Mouse (Mus musculus): ENCODE results near the gene Phykpl. TPM values are rescaled to one million over a fixed set of nuclear protein-coding genes. Genes with fewer than 3 reads are reported as not detected.
A peak's percentile ranks its signal among the peaks of the same experiment; 100 is the strongest.
"Not testable (repeated sequence)": the region's sequence is repeated elsewhere in the genome, so short reads cannot be mapped to it uniquely, and the experiment has no call there.

Gene Phykpl
- polyA plus RNA-seq, 1 experiment from 2014 or later, result 18.1 TPM

DNA sequence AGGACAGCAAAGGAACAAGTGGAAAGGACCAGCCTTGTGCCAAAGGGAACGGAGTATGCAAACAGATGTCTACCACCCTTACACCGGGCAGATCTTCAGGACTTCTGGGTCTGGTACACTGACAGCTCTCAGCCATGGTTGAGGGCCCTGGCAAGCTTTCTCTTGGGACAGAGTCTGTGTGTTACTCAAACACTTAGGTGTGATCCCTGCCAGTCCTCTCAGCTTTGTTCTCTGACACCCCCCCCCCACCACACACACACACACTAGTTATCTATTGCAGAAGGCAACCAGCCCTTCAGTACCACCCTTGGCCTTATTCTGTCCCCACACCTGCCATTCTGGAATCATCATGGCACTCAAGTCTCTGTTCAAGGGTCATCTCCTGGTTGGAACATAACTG lies 37.2 kb downstream of the Phykpl start:
- peaks cover 46% of the 10 kb centered on the region for H3K36me3 ChIP-seq

GRCm38 (mm10) chr11:51622971-51623491 lies 38.5 kb downstream of the Phykpl start:
- Histone ChIP-seq H3K4me2 (no peak overlapping the region), H3K4me1 (peaks cover 16% of the 10 kb centered on the region), H3K36me3 (peaks cover 59% of the 10 kb centered on the region), H3K9me3 (no peaks in the 10 kb centered on the region), H3K27ac (no peak overlapping the region), H3K4me3 (no peak overlapping the region), H3K9ac (no peak overlapping the region), H3K27me3 (no peaks in the 10 kb centered on the region)
- no peak for ATAC-seq (ENCODE audit: borderline replicate concordance, extremely low read depth, low FRiP score, low TSS enrichment)
- WGBS, result 80% methylated on average over 7 of the region's 7 CpGs

More for the DNA sequence above, 37.2 kb downstream of the Phykpl start:
- H3K9ac ChIP-seq, result no peak overlapping the region
- no peaks in the 10 kb centered on the region for H3K27me3 ChIP-seq
- peaks cover 19% of the 10 kb centered on the region for H3K4me1 ChIP-seq
- no peak overlapping the region for H3K4me3 ChIP-seq
- no peak overlapping the region for H3K27ac ChIP-seq
- no peak overlapping the region for H3K4me2 ChIP-seq
- H3K9me3 ChIP-seq, result no peaks in the 10 kb centered on the region
- WGBS, result 94% methylated on average over 2 of the region's 2 CpGs
- no peak for ATAC-seq (ENCODE audit: borderline replicate concordance, extremely low read depth, low FRiP score, low TSS enrichment)

- H3K9ac ChIP-seq, result no peak overlapping the region
- no peak for ATAC-seq (ENCODE audit: borderline replicate concordance, extremely low read depth, low FRiP score, low TSS enrichment)
- H3K27ac ChIP-seq, result no peak overlapping the region
- H3K36me3 ChIP-seq, result peaks cover 60% of the 10 kb centered on the region
- H3K9me3 ChIP-seq, result no peaks in the 10 kb centered on the region
- H3K4me2 ChIP-seq, result no peak overlapping the region
- 77% methylated on average over 5 of the region's 5 CpGs for WGBS
- H3K4me3 ChIP-seq, result no peak overlapping the region
- peaks cover 10% of the 10 kb centered on the region for H3K4me1 ChIP-seq
- H3K27me3 ChIP-seq, result no peaks in the 10 kb centered on the region
These were observed 40.7 kb downstream of the Phykpl start for GRCm38 (mm10) chr11:51625187-51625820.

GRCm38 (mm10) chr11:51627425-51627824 lies 42.9 kb downstream of the Phykpl start:
- H3K9ac ChIP-seq, result no peak overlapping the region
- H3K4me2 ChIP-seq, result no peak overlapping the region
- H3K4me1 ChIP-seq, result peaks cover 2% of the 10 kb centered on the region; the same call in 1 of the 2 replicates
- 91% methylated on average over 9 of the region's 9 CpGs for WGBS
- H3K27me3 ChIP-seq, result no peaks in the 10 kb centered on the region
- H3K4me3 ChIP-seq, result no peak overlapping the region
- no peaks in the 10 kb centered on the region for H3K9me3 ChIP-seq
- peaks cover 54% of the 10 kb centered on the region for H3K36me3 ChIP-seq
- ATAC-seq (ENCODE audit: borderline replicate concordance, extremely low read depth, low FRiP score, low TSS enrichment), result no peak
- no peak overlapping the region for H3K27ac ChIP-seq

DNA sequence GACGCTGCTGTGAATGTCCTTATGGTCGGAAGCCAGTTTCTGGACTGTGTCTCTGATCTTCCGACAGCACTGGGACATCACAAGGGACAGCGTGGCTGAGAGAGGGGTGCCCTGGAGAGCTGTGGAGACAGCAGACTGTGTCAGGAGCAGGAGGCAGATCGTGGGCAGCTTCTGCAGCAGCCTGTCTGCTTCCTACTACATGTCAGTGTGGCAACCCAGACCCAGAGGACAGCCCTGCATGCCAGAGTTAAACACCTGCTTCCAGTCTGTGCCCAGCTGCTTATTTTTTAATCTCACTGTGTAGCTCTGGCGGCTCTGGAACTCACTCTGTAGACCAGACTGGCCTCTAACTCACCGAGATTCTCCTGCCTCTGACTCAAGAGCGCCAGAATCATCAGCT lies 43.4 kb downstream of the Phykpl start:
- H3K4me2 ChIP-seq, result no peak overlapping the region
- H3K9me3 ChIP-seq, result no peaks in the 10 kb centered on the region
- H3K36me3 ChIP-seq, result peaks cover 49% of the 10 kb centered on the region
- H3K4me3 ChIP-seq, result no peak overlapping the region
- H3K4me1 ChIP-seq, result peaks cover 5% of the 10 kb centered on the region; the same call in 1 of the 2 replicates
- H3K9ac ChIP-seq, result no peak overlapping the region
- WGBS, result 81% methylated on average over 8 of the region's 8 CpGs
- no peak for ATAC-seq (ENCODE audit: borderline replicate concordance, extremely low read depth, low FRiP score, low TSS enrichment)
- H3K27ac ChIP-seq, result no peak overlapping the region
- no peaks in the 10 kb centered on the region for H3K27me3 ChIP-seq

- 80% methylated on average over 15 of the region's 15 CpGs for WGBS
- H3K9ac ChIP-seq, result no peak overlapping the region
- H3K4me2 ChIP-seq, result no peak overlapping the region
- H3K4me1 ChIP-seq, result peaks cover 6% of the 10 kb centered on the region; the same call in 1 of the 2 replicates
- no peak overlapping the region for H3K4me3 ChIP-seq
- no peak overlapping the region for H3K27ac ChIP-seq
- H3K27me3 ChIP-seq, result no peaks in the 10 kb centered on the region
- H3K36me3 ChIP-seq, result peaks cover 31% of the 10 kb centered on the region
- ATAC-seq (ENCODE audit: borderline replicate concordance, extremely low read depth, low FRiP score, low TSS enrichment), result no peak
- H3K9me3 ChIP-seq, result no peaks in the 10 kb centered on the region
These were observed 45.2 kb downstream of the Phykpl start for GRCm38 (mm10) chr11:51629651-51630314.

GRCm38 (mm10) chr11:51632130-51632753 lies 47.7 kb downstream of the Phykpl start:
- no peak for ATAC-seq (ENCODE audit: borderline replicate concordance, extremely low read depth, low FRiP score, low TSS enrichment)
- WGBS, result 73% methylated on average over 6 of the region's 6 CpGs
- Histone ChIP-seq H3K4me3 (no peak overlapping the region), H3K9me3 (no peaks in the 10 kb centered on the region), H3K27me3 (no peaks in the 10 kb centered on the region), H3K9ac (no peak overlapping the region), H3K27ac (no peak overlapping the region), H3K36me3 (peaks cover 10% of the 10 kb centered on the region), H3K4me2 (no peak overlapping the region), H3K4me1 (peaks cover 22% of the 10 kb centered on the region)

- H3K9ac ChIP-seq, result not testable (repeated sequence)
These were observed 48.6 kb downstream of the Phykpl start for GRCm38 (mm10) chr11:51633200-51633599.

DNA sequence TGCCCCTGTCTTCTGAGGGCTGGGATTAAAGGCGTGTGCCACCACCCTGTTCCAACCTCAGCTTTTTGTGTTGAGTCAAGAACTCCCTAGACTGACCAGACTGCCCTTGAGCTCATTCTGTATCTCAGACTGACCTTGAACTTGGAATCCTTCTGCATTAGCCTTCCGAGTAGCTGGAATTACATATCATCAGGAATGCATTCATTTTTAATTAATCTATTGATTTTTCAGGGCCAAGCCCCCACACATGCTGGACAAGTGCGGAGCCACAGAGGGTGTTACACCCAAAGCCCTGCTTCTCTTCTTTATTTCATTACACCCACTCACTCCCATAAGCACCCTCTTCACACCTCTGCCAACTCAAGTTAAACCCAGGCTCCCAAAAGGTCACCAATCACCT lies 49.2 kb downstream of the Phykpl start:
- Histone ChIP-seq H3K4me2 (no peak overlapping the region), H3K4me3 (no peak overlapping the region), H3K36me3 (no peaks in the 10 kb centered on the region), H3K9ac (no peak overlapping the region), H3K27ac (no peak overlapping the region), H3K4me1 (peaks cover 28% of the 10 kb centered on the region), H3K9me3 (no peaks in the 10 kb centered on the region), H3K27me3 (no peaks in the 10 kb centered on the region)
- WGBS, result 86% methylated on average over 3 of the region's 3 CpGs
- ATAC-seq (ENCODE audit: borderline replicate concordance, extremely low read depth, low FRiP score, low TSS enrichment), result no peak

More at GRCm38 (mm10) chr11:51633200-51633599, 48.6 kb downstream of the Phykpl start:
- ATAC-seq (ENCODE audit: borderline replicate concordance, extremely low read depth, low FRiP score, low TSS enrichment); H3K36me3 ChIP-seq; H3K27me3 ChIP-seq; H3K4me2 ChIP-seq; H3K27ac ChIP-seq; H3K9me3 ChIP-seq; H3K4me3 ChIP-seq: not testable (repeated sequence)
- peaks cover 28% of the 10 kb centered on the region for H3K4me1 ChIP-seq
- WGBS, result 88% methylated on average over 7 of the region's 7 CpGs

DNA sequence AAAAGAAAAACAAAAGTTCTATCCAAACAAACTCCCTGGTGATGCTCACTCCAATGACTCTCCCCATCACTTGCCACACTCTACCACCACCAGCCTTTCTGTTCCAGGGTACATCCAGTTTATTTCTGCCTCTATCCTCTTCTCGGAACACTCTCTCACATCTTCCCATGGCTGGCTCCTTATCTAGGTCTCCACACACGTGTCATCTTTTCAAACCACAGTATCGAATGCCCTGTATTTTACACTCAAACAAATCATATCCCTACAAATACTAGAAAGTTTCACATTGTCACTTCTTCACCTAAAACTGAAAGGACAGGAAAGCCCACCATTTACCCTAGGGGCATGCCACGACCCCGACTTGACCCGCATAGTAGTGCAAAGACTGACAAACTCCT lies 50.6 kb downstream of the Phykpl start:
- H3K27ac ChIP-seq, result peak overlapping the region; percentile 88
- H3K9ac ChIP-seq, result peak overlapping the region; percentile 73
- no peaks in the 10 kb centered on the region for H3K36me3 ChIP-seq
- no peaks in the 10 kb centered on the region for H3K27me3 ChIP-seq
- H3K4me1 ChIP-seq, result peaks cover 28% of the 10 kb centered on the region
- H3K4me2 ChIP-seq, result peak overlapping the region; percentile 89
- 10% methylated on average over 6 of the region's 6 CpGs for WGBS
- no peaks in the 10 kb centered on the region for H3K9me3 ChIP-seq
- ATAC-seq (ENCODE audit: borderline replicate concordance, extremely low read depth, low FRiP score, low TSS enrichment), result no peak
- H3K4me3 ChIP-seq, result peak overlapping the region; percentile 73

DNA sequence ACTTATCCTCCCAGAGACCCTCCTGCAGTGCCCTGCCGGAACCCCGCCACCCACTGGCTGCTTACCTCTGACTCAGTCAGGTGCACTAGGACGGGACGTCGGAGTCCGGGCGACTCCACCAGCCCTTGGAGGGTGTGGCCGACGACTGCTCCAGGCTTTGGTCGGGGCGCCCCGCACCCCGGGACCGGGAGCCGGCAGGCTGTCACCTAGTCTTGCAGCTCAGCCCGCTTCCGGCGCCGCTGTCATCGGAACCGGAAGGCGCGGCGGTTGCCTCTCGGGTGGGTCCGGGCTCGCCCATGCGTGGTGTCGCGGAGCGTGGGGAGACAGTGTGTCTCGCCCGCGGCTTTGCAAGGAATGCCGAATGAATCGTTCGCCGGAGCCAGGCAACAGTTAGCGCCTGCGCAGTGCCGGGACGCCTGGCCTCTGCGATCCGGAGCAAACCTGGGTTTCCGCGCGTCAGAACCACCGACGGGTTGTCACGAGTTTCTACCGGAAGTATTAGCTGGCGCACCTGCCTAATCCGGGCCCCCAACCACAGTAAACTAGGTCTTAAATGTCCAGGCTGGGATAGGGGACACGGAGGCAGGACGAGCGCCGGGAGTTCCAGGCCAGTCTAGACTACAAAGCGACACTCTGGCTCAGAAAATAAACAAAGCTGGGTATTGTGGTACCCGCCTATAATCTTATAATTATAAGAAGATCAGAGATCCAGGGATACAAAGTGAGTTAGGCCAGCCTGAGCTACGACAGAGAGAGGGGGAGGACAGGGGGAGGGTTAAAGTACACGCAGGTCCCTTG lies 51.2 kb downstream of the Phykpl start, which contains the start of gene Rmnd5b:
TSS of gene Rmnd5b (minus strand) at position 372 of the 798 bp plus-strand sequence.
- Histone ChIP-seq H3K9ac (peak within 1 kb of the TSS; percentile 73), H3K27me3 (no peaks in the 10 kb centered on the region), H3K36me3 (no peaks in the 10 kb centered on the region), H3K27ac (peak within 1 kb of the TSS; percentile 88), H3K4me3 (peak within 1 kb of the TSS; percentile 73), H3K4me2 (peak within 1 kb of the TSS; percentile 89), H3K9me3 (no peaks in the 10 kb centered on the region), H3K4me1 (peaks cover 32% of the 10 kb centered on the region)
- WGBS, result under 1% methylated on average over 61 of the region's 61 CpGs
- peak; percentile 73 for ATAC-seq (ENCODE audit: borderline replicate concordance, extremely low read depth, low FRiP score, low TSS enrichment)

Data from lung, embryonic 15.5 days (tissue).